Mouse (Mus musculus): Measurements from ENCODE around the gene Prkca.

Gene Prkca

DNA sequence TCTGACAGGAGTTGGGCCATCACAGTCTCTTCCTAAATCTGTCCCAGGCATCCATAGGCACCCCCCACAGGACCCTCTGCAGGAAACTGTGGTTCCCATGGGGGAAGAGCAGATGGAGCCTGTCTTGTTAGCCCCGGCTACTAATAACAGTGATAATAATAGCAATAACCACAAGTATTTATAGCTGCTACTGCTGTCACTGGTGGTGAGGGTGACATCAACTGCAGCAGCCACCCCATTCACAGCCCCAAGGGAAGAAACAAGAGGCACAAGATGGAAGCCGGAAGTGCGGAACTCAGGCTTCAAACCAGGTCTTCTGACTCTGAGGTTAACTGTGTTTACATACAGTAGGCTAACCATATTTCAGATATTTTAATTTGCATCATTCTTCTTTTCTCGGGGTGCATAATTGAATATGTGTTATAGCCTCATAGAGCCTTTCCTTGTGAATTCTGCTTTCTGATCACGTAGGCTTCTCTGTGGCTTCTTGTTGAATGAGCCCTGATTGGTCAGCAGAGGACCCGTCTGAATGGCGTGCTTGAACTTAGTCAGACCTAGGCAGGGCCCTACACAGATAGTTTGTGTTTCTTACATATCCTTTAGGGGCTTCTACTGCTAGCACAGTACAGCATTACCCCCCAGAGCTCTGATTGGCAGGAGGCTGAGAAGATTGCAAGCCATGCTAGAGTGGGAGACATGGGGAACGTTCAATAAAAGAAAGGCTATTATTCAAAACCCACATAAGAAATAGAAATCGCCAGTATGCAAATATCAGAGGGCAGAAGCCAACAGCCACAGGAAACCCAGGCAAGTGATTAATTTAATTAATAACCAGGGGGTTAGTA lies 189.5 kb downstream of the Prkca start:
- DNase-seq = no peak

DNA sequence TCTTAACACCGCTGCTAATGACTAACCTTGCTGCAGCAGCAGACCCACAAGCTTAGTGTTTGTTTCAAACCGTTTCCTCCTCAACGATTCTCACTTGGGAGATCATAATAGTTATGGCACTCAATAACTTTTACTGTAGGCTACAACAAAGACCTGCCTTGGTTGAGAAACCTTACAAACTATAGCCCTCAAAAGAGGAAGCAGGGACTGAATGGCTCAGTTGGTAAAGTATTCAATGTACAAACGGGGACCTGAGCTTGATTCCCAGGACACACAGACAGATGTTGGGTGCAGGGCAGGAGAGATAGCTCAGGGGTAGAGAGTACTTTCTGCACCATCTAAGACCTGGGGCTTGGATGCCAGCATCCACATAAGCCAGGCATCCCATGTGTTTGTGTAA lies 191.1 kb downstream of the Prkca start:
- no peak for DNase-seq

DNA sequence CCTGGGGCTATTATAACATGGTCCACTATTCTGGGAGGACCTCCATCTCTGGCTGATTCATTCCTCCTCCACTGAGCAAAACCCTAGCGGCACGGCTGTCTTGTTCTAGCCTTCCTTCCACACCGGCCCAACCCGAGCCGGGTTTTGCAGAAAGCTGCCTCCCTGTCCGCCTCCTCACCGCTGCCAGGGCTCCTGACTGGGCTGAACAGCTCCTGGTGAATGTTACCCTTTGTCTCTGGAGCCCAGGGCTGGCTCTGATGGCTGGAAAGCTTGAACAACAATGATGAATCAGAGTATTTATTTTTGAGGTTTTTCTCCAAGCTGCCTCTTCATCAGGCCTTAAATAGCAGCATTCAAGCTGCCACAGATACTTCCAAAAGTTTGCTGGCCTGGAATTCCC lies 193.3 kb downstream of the Prkca start:
- no peak for DNase-seq

DNA sequence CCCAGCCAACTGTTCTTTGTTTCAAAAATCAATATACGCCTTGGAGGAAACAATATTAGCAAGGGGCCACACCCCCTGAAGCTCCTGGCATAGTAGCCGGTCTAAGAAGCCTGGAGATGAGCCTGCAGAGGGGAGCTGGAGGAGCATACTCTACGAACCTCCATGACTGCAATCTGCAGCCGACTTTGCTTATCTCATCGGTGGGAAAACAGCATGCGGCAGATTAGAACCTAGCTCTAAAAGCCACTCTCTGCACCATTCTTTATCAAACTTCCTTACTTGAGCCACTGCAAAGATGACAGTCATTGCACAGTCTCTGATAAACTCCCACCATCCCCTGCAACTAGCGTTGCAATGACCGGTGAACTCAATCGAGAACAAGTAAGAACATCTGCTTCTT lies 194.5 kb downstream of the Prkca start:
- DNase-seq = no peak

DNA sequence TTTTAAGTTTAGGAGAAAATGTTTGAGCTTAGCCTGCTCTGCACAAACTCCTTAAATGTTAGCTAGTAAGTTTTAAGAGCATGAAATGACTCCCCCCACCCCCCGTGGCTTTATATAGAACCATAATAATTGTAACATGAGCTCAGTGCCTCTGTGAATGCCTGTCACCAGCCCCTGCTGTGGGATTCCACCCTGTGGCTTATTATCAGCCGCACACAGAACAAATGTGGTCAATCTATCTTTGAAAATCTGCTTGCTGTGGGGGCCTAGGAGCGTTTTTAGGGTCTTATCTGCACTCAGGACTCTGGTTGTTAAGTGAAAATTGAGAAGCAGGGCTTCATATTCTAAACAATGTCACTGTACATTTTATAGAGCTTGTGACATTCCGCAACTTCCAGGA lies 195.2 kb downstream of the Prkca start:
- no peak for DNase-seq

DNA sequence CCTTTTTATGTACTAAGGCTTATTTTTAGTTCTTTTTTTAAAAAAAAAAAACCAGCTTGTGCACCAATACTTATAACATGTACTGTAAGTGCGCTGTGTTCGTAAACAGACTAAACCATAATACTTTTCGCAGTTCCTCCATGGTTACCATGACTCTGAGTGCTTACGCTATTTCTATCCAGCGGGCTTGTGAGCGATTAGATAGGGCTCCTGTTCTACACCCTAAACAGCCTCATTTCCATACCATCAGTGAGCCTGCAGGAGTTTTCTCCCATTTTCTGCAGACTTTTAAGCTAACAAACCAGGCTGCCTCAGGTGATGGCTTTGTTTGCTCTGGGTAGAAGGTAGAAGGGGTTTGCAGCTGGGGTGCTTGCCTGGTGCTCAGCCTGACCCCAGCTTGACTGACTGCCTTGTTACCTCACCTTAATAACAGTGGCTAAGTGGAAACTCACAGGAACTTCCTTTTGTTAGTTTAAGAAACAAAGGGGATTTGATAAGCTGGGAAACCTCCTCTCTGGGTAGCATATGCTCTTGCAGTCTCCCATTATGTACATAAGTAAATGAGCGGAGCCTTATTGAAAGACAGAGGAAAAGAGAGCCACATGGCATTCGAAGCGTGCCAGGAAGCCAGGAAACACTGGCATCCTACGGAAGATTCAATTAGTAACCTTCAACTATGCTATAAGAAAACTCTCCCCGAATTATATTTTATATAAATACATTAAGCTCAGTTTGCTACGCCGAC lies 197.8 kb downstream of the Prkca start:
- DNase-seq = no peak

DNA sequence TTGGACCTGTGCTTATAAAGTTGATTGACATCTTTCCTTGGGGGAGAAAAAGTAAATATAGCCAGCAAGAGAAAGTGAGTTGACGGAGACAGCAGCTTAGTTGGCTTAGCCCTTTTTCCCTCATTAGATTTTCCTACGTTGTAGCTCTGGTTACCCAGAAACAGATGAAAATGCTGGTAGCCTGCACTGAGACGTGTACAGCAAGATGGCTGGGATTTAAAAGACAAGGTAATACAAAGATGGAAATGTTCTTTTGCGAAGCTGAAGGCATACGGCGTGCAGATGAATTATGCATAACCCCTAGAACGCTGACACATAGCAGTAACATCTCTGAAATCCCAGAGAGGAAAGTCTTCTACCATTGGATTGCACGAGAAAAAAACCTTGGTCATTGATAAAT lies 198.6 kb downstream of the Prkca start:
- DNase-seq = no peak

DNA sequence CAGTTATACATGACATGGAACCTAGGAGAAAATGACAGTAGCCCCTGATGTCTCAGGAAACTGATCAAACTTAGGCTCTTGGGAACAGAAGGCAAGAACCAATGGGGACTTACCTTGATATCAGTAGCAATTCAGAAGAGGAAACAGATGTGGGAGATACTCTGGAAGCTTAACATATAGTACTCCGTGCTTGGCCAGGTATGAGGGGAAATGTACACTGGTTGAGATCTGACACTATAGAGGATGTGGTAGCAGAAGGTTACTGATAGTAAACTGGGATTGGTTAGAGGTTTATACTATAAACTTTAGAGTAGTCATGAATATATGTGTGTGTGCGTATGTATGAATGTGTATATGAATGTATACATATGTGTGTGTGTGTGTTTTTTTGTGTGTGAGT lies 200.0 kb downstream of the Prkca start:
- DNase-seq = no peak

DNA sequence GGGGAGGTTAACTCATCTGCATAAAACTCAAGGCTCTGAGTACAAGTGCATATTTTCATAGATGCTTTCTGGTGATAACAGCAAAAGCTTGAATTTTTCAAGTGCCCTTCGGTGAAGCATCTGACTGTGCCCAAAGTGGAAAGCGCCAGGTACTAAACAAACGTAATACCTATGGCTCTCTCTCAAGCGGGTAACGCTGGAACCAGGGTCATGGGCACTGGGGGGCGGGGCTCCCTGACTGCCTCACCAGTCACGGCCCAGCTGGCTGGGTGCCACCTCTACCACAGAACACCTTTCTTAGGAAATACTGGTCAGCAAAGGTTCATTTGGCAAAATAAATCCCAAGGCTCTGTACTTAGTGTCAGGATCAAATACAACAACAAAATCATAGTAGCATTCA lies 203.7 kb downstream of the Prkca start:
- peak; percentile 87 for DNase-seq

DNA sequence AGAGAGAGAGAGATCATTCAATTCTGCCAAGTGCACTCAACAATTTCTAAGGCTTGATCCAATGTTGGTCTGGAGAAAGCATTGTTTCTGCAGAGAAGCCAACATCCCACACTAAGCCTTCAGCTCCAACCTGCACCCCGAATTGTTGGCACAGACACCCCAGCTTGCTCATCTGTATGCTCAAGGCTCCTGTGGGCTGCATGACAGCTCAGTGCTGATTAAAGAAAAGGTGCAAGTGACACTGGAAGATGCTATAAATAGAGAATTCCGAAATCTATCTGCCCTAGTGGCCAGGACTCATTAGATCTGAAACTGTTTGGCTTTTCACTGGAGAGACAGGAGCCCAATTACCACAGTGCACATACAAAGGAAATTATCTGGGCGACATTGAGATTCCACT lies 207.4 kb downstream of the Prkca start:
- no peak for DNase-seq

DNA sequence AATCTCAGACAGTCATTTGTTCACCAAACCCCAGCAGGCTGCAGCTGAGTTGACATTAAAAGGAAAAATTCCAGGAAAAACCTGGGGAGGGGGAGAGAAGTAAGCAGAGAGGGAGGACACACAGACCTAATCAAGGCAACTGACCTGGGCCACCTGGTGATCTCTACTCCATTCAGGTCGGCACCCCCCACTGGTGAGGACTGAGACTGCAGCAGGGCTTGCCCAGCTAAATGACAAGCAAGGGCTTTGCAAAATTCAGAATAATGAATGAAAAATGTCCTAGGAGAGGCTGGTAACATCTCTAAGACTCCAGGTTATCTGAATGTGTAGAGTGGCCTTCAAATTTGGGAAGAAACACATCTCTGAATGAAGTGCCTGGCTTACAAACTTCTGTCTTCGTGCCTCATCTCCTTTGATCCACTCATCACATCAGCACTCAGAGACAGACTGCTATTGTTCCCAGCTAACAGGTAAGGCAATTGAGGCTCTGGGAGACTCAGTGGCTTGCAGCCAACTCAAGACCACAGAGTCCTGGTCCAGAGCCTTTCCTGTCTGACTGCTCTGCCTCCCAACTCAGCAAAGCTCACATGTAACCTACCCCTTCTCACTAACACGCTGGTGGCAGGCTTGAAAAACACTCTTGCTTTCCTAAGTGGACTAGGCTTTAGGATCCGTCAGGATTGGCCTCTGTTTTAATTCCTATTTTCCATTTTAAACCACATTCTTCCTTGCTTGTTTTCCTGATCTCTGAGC lies 208.1 kb downstream of the Prkca start:
- no peak for DNase-seq

DNA sequence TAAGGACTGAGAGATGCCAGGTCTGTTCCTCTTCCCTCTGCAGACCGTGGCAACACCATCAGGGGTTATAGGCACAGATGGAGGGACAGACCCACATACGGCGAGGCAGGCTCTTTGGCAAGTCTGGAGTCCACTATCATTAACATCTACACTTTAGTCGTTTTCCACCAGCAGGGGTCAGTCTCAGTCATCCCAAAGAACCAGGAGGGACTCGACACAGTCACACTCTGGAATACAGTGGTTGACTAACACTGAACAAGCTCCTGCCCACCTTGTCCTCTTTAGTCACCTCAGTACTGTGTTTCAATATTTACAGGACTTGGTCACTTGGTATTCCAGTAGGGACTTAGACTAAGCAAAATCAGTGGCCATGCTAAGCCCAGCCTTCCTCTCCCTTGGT lies 215.1 kb downstream of the Prkca start:
- DNase-seq = peak; percentile 89

DNA sequence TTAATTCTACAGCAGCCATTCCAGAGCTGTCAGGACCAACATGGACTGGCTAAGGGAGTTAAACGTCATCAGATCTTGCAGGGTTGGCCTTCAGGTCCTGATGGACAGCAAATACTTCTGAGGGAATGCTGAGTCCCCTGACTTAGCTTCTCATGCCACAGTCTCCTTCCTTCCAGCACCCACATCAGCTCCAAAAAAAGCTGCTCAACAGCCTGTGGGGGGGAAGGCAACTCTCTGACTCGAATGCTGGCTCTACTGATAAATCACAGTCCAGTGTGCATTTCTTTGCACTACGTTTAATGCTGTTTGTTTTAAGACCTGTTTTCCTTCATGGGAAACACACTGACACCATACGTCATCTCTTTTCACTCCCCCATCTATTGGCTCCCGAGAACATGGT lies 215.8 kb downstream of the Prkca start:
- no peak for DNase-seq

DNA sequence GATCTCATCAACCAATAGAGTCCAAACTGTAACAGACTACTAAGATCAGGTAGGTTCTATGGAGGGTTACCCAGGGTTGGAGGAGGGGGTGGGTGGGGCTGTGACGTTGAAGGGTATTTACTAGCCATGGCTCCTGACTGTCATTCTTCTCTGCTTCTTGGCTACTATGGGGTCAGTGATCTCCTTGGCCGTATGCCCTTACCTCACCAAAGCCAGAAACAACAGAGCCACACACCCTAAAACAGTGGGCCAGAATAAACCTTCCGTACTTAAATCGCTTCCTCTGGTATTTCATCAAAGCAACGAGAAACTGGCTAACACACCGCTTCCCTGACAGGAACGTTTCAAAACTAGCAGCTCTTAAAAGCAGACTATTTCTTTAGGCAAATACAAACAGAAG lies 221.2 kb downstream of the Prkca start:
- no peak for DNase-seq

DNA sequence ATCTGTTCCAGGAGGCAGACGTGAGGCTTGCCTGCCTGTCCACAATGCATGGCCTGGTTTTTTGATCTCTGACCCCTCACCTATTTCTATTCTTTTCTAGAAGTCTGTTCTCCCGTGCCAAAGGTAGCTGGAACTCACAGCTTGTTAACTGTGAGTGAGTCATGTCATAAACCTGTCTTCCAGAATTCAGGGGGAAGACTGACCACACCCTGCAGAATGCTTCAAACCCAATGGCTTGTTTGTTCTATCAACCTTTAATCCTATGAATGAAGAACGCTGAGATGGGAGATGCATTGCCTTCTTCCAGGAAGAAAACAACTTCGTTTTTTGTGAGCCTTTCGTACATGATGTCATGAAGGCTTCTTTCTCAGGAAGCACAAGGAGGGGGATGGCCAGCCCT lies 223.0 kb downstream of the Prkca start:
- no peak for DNase-seq

DNA sequence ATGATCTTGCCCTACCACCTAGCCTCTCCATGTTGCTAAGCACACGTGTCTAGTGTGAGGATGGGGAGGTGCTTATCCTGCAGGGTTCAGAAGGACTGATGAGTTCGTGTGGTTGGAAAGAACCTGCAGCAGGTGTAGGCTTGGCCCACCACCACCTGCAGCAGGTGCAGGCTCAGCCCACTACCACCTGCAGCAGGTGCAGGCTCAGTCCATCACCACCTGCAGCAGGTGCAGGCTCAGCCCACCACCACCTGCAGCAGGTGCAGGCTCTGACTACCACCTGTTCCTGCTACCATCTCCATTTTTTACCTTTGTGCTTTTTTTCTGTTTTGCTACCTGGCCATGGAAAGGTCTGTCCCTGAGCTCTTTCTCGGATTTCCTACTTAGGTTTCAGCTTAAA lies 223.9 kb downstream of the Prkca start:
- no peak for DNase-seq

DNA sequence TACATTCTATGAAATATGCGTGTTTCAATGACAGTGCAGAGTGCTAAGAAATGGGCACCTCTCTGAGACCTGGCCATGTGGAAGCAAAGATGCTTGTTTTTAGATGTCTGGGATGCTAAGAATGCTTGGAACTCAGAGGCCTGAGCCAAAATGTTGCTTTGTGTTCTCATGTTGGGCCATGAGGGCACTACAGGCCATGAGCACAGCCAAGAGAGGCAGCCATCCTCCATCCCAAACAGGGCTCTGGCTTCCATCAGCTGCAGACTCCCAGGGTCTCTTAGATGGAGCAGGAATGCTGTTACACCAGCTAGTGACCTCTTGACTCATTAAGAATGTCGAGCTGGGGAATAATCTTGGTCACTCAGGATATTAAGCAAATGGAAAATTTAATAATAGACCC lies 224.9 kb downstream of the Prkca start:
- DNase-seq = peak; percentile 76

DNA sequence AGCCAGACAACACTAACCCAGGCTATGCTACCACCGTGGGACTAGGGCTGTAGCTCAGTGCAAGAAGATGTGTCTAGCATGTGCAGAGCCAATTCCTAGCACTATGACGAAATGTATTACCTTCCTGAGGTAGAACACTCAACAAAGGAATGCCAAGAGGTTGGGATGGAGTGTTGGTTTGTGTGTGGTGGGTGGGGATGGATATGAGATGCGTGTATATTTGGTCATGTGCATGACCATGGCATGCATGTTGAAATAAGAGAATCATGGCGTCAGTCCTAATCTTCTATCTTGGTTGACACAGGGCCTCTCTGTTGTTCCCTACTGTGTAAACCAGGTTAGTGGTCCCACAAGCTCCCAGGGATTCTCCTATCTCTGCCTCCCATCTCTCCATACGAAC lies 225.5 kb downstream of the Prkca start:
- no peak for DNase-seq

DNA sequence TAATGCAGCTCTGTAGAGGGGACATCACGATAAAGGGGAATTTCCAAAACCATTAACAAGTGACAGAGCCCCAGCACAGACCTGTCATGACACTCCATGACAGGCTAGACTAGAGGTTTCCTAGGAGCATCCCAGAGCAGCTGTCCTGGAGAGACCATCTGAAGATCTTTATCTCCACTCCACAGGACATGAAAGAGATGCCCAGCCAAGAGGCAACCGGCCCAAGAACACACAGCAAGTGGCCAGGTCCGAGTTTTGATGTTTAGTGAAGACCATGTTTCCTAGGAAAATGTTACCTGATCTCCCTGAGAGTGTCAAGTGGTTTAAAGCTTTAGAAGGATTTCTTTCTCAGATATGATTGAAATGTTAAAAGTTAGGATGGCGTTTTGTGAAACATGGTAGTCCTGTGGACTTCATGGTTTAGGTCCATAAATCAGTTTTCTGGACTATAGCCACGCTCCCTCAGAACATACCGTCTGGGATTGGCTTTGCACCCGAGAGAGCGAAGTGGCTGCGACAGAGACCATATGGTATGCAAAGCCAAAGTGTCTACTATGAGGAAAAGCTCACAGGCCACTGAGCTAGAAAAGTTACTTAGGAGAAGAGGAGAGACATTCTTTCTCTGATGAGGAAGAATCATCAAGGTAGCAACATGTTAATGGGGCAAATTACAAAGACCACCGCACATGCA lies 226.2 kb downstream of the Prkca start:
- DNase-seq = peak; percentile 72

DNA sequence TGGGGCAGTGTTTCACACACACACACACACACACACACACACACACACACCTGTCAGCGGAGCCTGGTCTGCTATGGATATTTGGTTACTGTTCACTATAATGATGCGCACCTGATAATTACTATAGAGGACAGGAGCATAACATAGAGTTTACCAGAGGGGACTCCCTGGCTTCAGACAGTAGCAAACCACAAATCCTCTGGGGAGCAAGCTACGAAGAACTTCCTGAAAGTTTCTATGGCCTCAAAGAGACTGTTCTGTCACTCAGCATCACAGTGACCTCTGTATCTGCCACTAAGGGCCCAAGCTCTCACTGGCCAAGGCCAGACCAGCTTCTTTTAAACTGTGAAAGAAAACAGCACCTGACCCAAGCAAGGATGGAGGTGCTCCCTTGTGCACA lies 229.6 kb downstream of the Prkca start:
- DNase-seq = no peak

DNA sequence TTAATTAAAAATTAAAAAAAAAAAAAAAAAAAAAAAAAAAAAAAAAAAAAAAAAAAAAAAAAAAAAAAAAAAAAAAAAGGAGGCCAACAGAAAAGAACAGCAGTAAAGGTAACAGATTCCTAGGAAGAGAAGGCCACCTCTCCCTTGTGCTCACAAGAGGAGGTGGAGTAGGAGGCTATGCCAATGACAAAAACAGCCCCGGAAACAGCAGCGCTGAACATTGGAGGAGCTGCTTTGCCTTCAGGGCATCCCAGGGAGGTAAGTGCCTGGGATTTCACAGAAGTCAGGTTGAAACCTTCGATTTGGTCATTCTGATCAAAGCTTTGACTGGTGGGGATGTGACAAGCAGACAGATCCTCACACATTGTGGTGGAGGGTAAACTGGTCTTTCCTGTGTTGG lies 231.3 kb downstream of the Prkca start:
- no peak for DNase-seq

DNA sequence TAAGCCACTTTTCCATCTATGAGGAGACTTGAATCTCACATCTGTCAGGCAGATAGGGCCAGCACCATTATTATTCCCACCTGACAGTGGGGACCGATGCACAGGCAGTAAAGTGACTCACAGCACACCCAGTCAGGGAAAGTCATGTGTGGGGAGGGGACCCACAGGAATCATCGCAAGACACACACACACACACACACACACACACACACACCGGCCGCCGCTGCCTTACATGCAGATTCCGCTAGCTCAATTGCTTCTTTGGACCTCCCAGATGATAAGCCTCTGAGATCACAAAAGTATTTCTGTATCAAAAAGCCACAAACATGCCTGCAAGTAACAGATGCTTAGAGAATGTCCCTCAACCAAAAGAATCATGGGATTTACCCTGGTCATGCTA lies 239.6 kb downstream of the Prkca start:
- DNase-seq = no peak

DNA sequence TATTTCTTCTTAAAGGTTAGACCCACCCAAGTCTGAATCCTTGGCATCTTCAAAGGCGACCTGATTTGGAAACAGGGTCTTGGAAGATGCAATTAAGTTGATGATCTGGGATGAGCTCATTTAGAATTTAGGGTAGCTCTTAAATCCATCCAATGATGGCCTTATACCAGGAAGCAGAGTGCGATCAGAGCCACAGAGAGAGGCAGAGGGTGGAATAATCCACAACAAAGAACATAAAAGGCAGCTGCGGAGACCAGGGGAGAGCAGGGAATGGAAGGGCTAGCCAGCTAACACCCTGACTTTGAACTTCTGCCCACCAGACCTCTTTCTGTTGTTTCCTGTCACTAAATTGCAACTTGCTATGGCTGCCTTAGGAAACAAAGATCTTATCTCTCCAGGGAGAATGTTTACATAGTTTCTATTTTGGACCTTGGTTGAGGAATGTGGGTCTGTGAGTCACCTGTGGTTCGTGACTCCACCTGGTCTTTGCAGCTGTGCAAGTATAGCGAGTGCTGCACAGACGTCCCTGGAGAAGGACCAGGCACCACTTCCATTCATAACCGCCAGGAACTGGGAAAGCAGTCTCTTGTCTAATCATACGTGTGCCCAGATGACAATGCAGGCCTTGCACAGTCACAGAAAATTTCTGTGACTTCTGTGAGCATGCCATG lies 242.3 kb downstream of the Prkca start:
- DNase-seq = peak; percentile 32

All from lung, postnatal 36 days (tissue).